Mouse (Mus musculus) liver, adult 2 months (tissue): Measurements from ENCODE around the gene Nkx1-2.

ENCODE experiments used
- CTCF ChIP-seq: fragments of 200-500 bp; IDR thresholded peaks from 2 replicates; pipeline ENCODE4 v1.5.1; 2011; ENCODE audit warnings: low read depth, low read length, control low read depth
- POLR2A ChIP-seq: fragments of 200-500 bp; IDR thresholded peaks from 2 replicates; pipeline ENCODE4 v1.6.1; 2011; ENCODE audit warnings: low read length, control low read depth; ENCODE audit not compliant: insufficient read depth; ENCODE audit errors: extremely low read depth

GRCm38 (mm10) chr7:132593762-132594161 is 5.7 kb downstream of the Nkx1-2 start:
- TF ChIP-seq CTCF: no peak
- TF ChIP-seq POLR2A: no peak
